ENCODE assay signal across 23 mouse cellular contexts in genomic region chr16:92707146-92707545, GRCm38 (mm10).
DNase-seq lines count a peak whose midpoint lies in the region; ATAC-seq and TF ChIP-seq lines count a peak whose summit lies in the region.
"Had no signal": no experiment of that assay in that cellular context is flagged by ENCODE, and none has a peak within 500 bp of the region (broad histone marks: within the 10 kb centered on the region; RNA-seq: fewer than 3 reads in every experiment).

No protein-coding gene starts in this region.

- TF ChIP-seq RAD21 in MEL (IDR thresholded peaks at IDR 0.05; ENCODE audit: low read depth, low read length), result no peak

- H3K9me3 ChIP-seq in MEL (replicated peaks; ENCODE audit: insufficient read depth, low read length), result no peaks in the 10 kb centered on the region
- H3K9me3 ChIP-seq: G1E had no signal

- no peak for ATAC-seq in activated CD4-positive, CD25-positive, alpha-beta regulatory T cell, adult 4 months
- ATAC-seq: CD4-positive, CD25-positive, alpha-beta regulatory T cell, adult 4 months; Patski had no signal

- no peaks in the 10 kb centered on the region for H3K27me3 ChIP-seq in MEL (ENCODE audit: control insufficient read depth in 1 of 2, insufficient read depth in 2 of 2, low read length in 2 of 2)
- H3K27me3 ChIP-seq: CH12.LX, Patski had no signal

- peaks cover 13 to 49% of the 10 kb centered on the region in 2 experiments for H3K4me1 ChIP-seq in MEL (ENCODE audit: control insufficient read depth in 1 of 2, insufficient read depth in 2 of 2, low read length in 2 of 2)
- peaks cover 72% of the 10 kb centered on the region for H3K4me1 ChIP-seq in bone marrow macrophage, adult 2 months (ENCODE audit: control insufficient read depth, insufficient read depth, low read length)

- TF ChIP-seq POLR2A in MEL (IDR thresholded peaks at IDR 0.05; ENCODE audit: control insufficient read depth in 1 of 2, insufficient read depth in 1 of 2, low read depth in 1 of 2, low read length in 2 of 2, poor library complexity in 1 of 2), result no peak
- TF ChIP-seq POLR2A in bone marrow macrophage, adult 2 months (IDR thresholded peaks at IDR 0.05; ENCODE audit: borderline replicate concordance, low read depth, low read length), result no peak

- intact Hi-C loops in gastrocnemius, postnatal 14 days (cut with DNase I; ENCODE audit: low total_unique reads), result no loop called here
- intact Hi-C loops in gastrocnemius, adult 2 months (cut with DNase I), result no loop called here

- peak; percentile 34 to 54 for TF ChIP-seq EP300 in MEL (IDR thresholded peaks at IDR 0.05; ENCODE audit: low read depth in 1 of 2, low read length in 2 of 2)

- DNase-seq in gastrocnemius, postnatal 14 days, result peak; percentile 0
- DNase-seq in gastrocnemius, adult 2 months, result no peak
- no peak for DNase-seq in MEL (ENCODE audit: low read depth, low spot score)
- DNase-seq in left cerebral cortex, adult 8-10 months (ENCODE audit: low spot score in 2 of 2), result no peak
- DNase-seq: adrenal gland, adult 2 months; adrenal gland, adult 8-10 months; adrenal gland, postnatal 10 days; adrenal gland, postnatal 14 days; adrenal gland, postnatal 25 days; adrenal gland, postnatal 36 days; B cell, adult 2 months; cerebellum, adult 11 months; cerebellum, adult 11-12 months; cerebellum, adult 18-20 months; cerebellum, adult 2 months; cerebellum, adult 8-10 months; cerebellum, adult 9-10 months had no signal

- TF ChIP-seq CTCF in gastrocnemius, adult 2 months (IDR thresholded peaks at IDR 0.05), result no peak
- TF ChIP-seq CTCF in MEL (IDR thresholded peaks at IDR 0.05 in 2 of 3, conservative IDR thresholded peaks at IDR 0.05 in 1 of 3; ENCODE audit: control insufficient read depth in 1 of 3, insufficient read depth in 1 of 3, low read depth in 2 of 3, low read length in 3 of 3, poor library complexity in 1 of 3, severe bottlenecking in 1 of 3), result no peak
- TF ChIP-seq CTCF in bone marrow macrophage, adult 2 months (IDR thresholded peaks at IDR 0.05; ENCODE audit: low read depth, low read length), result no peak

- H3K9ac ChIP-seq in MEL (ENCODE audit: control insufficient read depth, low read depth, low read length, poor library complexity, severe bottlenecking), result no peak overlapping the region

- H3K27ac ChIP-seq in gastrocnemius, adult 2 months, result no peak overlapping the region
- H3K27ac ChIP-seq in MEL (ENCODE audit: control insufficient read depth, low read depth, low read length), result no peak overlapping the region
- H3K27ac ChIP-seq in bone marrow macrophage, adult 2 months (ENCODE audit: insufficient read depth, low read depth, low read length), result peak overlapping the region; percentile 94

- peaks cover 3 to 51% of the 10 kb centered on the region in 2 experiments for H3K36me3 ChIP-seq in MEL (ENCODE audit: control insufficient read depth in 1 of 2, insufficient read depth in 2 of 2, low read length in 2 of 2)

- peaks cover 3% of the 10 kb centered on the region; the same call in 1 of the 2 replicates for H3K79me2 ChIP-seq in MEL (ENCODE audit: control insufficient read depth, insufficient read depth, low read length, poor library complexity)

- no peak overlapping the region for H3K4me3 ChIP-seq in gastrocnemius, adult 2 months
- H3K4me3 ChIP-seq in MEL (ENCODE audit: control insufficient read depth in 1 of 2, insufficient read depth in 1 of 2, low read depth in 2 of 2, low read length in 2 of 2), result no peak overlapping the region
- no peak overlapping the region for H3K4me3 ChIP-seq in bone marrow macrophage, adult 2 months (ENCODE audit: insufficient read depth, low read length)

TF ChIP-seq in MEL, 35 proteins besides CTCF, POLR2A, EP300 and RAD21:
- TF ChIP-seq MYB (IDR thresholded peaks at IDR 0.05; ENCODE audit: low read depth, low read length) (no peak), USF2 (IDR thresholded peaks at IDR 0.05; ENCODE audit: borderline replicate concordance in 1 of 2, insufficient read depth in 1 of 2, low read depth in 1 of 2, low read length in 2 of 2) (no peak), POLR2AphosphoS2 (IDR thresholded peaks at IDR 0.05; ENCODE audit: low read length) (no peak), GATA1 (IDR thresholded peaks at IDR 0.05; ENCODE audit: low read depth, low read length) (peak; percentile 62), MEF2A (IDR thresholded peaks at IDR 0.05; ENCODE audit: extremely low read depth, insufficient replicate concordance, low read depth, low read length, poor library complexity, severe bottlenecking) (no peak), ZMIZ1 (IDR thresholded peaks at IDR 0.05; ENCODE audit: low read depth, low read length) (no peak), SMC3 (IDR thresholded peaks at IDR 0.05; ENCODE audit: low read depth, low read length) (no peak), HCFC1 (IDR thresholded peaks at IDR 0.05; ENCODE audit: low read depth, low read length) (no peak), ZNF384 (IDR thresholded peaks at IDR 0.05; ENCODE audit: low read depth, low read length) (no peak), JUND (IDR thresholded peaks at IDR 0.05; ENCODE audit: low read depth, low read length) (no peak), ETS1 (IDR thresholded peaks at IDR 0.05; ENCODE audit: low read depth, low read length) (no peak), SIN3A (IDR thresholded peaks at IDR 0.05; ENCODE audit: low read length) (no peak), MAZ (IDR thresholded peaks at IDR 0.05; ENCODE audit: low read depth, low read length) (peak; percentile 31; the same call in 1 of the 2 replicates), GABPA (IDR thresholded peaks at IDR 0.05; ENCODE audit: low read depth, low read length) (no peak), MAX (IDR thresholded peaks at IDR 0.05; ENCODE audit: low read length) (no peak), NELFE (IDR thresholded peaks at IDR 0.05; ENCODE audit: low read depth, low read length) (no peak), TAL1 (IDR thresholded peaks at IDR 0.05; ENCODE audit: low read length) (peak; percentile 23; the same call in 1 of the 2 replicates), KAT2A (conservative IDR thresholded peaks at IDR 0.05; ENCODE audit: low read depth, low read length) (no peak), CHD2 (IDR thresholded peaks at IDR 0.05; ENCODE audit: low read length) (no peak), POLR2AphosphoS5 (IDR thresholded peaks at IDR 0.05; ENCODE audit: borderline replicate concordance, low read depth, low read length) (no peak), RCOR1 (IDR thresholded peaks at IDR 0.05; ENCODE audit: low read depth, low read length) (peak; percentile 78), UBTF (IDR thresholded peaks at IDR 0.05; ENCODE audit: borderline replicate concordance, insufficient read depth, low read depth, low read length) (no peak), TCF12 (IDR thresholded peaks at IDR 0.05; ENCODE audit: low read depth, low read length) (peak; percentile 40; the same call in 1 of the 2 replicates), MYC (IDR thresholded peaks at IDR 0.05; ENCODE audit: low read depth, low read length) (no peak)
